ENCODE assay signal across 8 mouse cellular contexts in the genomic region with DNA sequence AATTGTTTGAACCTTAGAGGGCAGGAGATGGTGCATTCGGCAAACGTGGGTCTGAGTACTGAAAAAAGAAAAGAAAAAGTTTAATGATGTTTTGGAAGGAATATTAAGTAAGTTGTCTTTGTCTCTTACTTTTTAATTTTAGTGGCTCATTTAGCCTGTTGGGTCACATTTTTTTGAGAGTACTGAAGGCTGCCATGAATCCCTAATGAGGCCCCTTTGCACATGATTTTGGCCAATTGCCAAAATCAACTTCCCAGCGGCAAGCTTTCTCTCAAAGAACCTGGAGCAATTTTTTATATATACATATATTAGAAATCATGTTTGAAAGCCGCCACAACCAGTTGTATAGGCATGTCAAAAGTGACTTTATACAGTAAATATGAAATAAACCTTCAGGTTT.
A peak's percentile ranks its signal among the peaks of the same experiment; 100 is the strongest.
DNase-seq lines count a peak whose midpoint lies in the region; ATAC-seq lines count a peak whose summit lies in the region.
"Had no signal": no experiment of that assay in that cellular context is flagged by ENCODE, and none has a peak within 500 bp of the region (broad histone marks: within the 10 kb centered on the region; RNA-seq: fewer than 3 reads in every experiment).

No protein-coding gene starts in this region.

- no peaks in the 10 kb centered on the region for H3K36me3 ChIP-seq in heart, embryonic 11.5 days (ENCODE audit: control insufficient read depth, insufficient read depth, low read length)
- H3K36me3 ChIP-seq in midbrain, embryonic 13.5 days, result no peaks in the 10 kb centered on the region
- H3K36me3 ChIP-seq: liver, embryonic 15.5 days had no signal

- H3K27me3 ChIP-seq in heart, embryonic 11.5 days (ENCODE audit: control insufficient read depth, insufficient read depth, low read length), result no peaks in the 10 kb centered on the region
- no peaks in the 10 kb centered on the region for H3K27me3 ChIP-seq in midbrain, embryonic 13.5 days
- H3K27me3 ChIP-seq: liver, embryonic 15.5 days had no signal

- H3K9me3 ChIP-seq in heart, embryonic 11.5 days (replicated peaks; ENCODE audit: control insufficient read depth, low read length), result no peaks in the 10 kb centered on the region
- no peaks in the 10 kb centered on the region for H3K9me3 ChIP-seq in midbrain, embryonic 13.5 days
- H3K9me3 ChIP-seq: liver, embryonic 15.5 days had no signal

- H3K4me2 ChIP-seq in heart, embryonic 11.5 days, result peak overlapping the region; percentile 59
- H3K4me2 ChIP-seq in midbrain, embryonic 13.5 days (replicated peaks), result peak overlapping the region; percentile 49
- H3K4me2 ChIP-seq: liver, embryonic 15.5 days had no signal

- peak; percentile 54 for DNase-seq in 3T3-L1 (ENCODE audit: low read depth, low spot score)
- peak; percentile 56 for DNase-seq in NIH3T3 (ENCODE audit: low read depth)
- peak; percentile 49 for DNase-seq in kidney, adult 9 months
- DNase-seq in urinary bladder, adult 18-20 months (ENCODE audit: low spot score in 2 of 2), result no peak
- DNase-seq in layer of hippocampus, adult 9-10 months (ENCODE audit: low spot score), result no peak

- peak overlapping the region; percentile 91 for H3K27ac ChIP-seq in heart, embryonic 11.5 days (ENCODE audit: low read depth, low read length)
- peak overlapping the region; percentile 89 for H3K27ac ChIP-seq in midbrain, embryonic 13.5 days
- H3K27ac ChIP-seq: liver, embryonic 15.5 days had no signal

- no peak for ATAC-seq in heart, embryonic 11.5 days (replicated peaks; ENCODE audit: insufficient number of reproducible peaks, low FRiP score, low TSS enrichment)
- ATAC-seq in midbrain, embryonic 13.5 days, result no peak

- H3K4me3 ChIP-seq in heart, embryonic 11.5 days (ENCODE audit: low read depth, low read length), result peak overlapping the region; percentile 38
- peak overlapping the region; percentile 37 for H3K4me3 ChIP-seq in midbrain, embryonic 13.5 days (replicated peaks)
- H3K4me3 ChIP-seq: liver, embryonic 15.5 days had no signal

- peaks cover 6% of the 10 kb centered on the region; the same call in 1 of the 2 replicates for H3K4me1 ChIP-seq in heart, embryonic 11.5 days (ENCODE audit: control insufficient read depth, insufficient read depth, low read length)
- peaks cover 39% of the 10 kb centered on the region for H3K4me1 ChIP-seq in midbrain, embryonic 13.5 days (replicated peaks)
- H3K4me1 ChIP-seq: liver, embryonic 15.5 days had no signal

- H3K9ac ChIP-seq in heart, embryonic 11.5 days (ENCODE audit: low read depth, low read length), result peak overlapping the region; percentile 54
- peak overlapping the region; percentile 57 for H3K9ac ChIP-seq in midbrain, embryonic 13.5 days (replicated peaks)
- H3K9ac ChIP-seq: liver, embryonic 15.5 days had no signal

- 33% methylated on average over 4 of the region's 4 CpGs for WGBS in heart, embryonic 11.5 days (ENCODE audit: insufficient replicate concordance)
- WGBS in midbrain, embryonic 13.5 days, result 32% methylated on average over 4 of the region's 4 CpGs

Comparison
In these comparisons a context has a peak if more than half of its experiments do, and no peak if none do; other contexts are left out.
1. DNase-seq: peak in 3T3-L1 (single experiment), NIH3T3 (single experiment) and kidney, adult 9 months (single experiment); none in urinary bladder, adult 18-20 months (0 of 2) and layer of hippocampus, adult 9-10 months (single experiment).